Mouse (Mus musculus) gastrocnemius, adult 2 months (tissue): ENCODE measurements around the gene Dlx3. TPM values are rescaled to one million over a fixed set of nuclear protein-coding genes. Genes with fewer than 3 reads are reported as not detected.

ENCODE experiments used
- DNase-seq: peaks from one replicate; pipeline ENCODE4 v3.0.0; 2022
- H3K27ac ChIP-seq: fragments of 200-600 bp; 2 replicates; pipeline ENCODE4 v1.8.1; 2022; ENCODE audit warnings: mild to moderate bottlenecking
- H3K4me3 ChIP-seq: fragments of 200-600 bp; 2 replicates; pipeline ENCODE4 v1.8.1; 2022; ENCODE audit warnings: mild to moderate bottlenecking, moderate library complexity
- CTCF ChIP-seq: fragments of 200-600 bp; IDR thresholded peaks from 2 replicates; pipeline ENCODE4 v1.8.1; 2022; ENCODE audit warnings: antibody characterized with exemption, mild to moderate bottlenecking, moderate library complexity
- intact Hi-C: fragments of 180-260 bp; cut with DNase I; formaldehyde crosslinking; loops from one replicate; pipeline ENCODE4 v1.15.1; 2025
- total RNA-seq, 2 experiments: library from RNA; stranded (reverse); gene quantifications; 2 replicates each; pipeline ENCODE4 v1.2.3; 2021

Gene Dlx3
- total RNA-seq, 2 experiments from 2014 or later, result not detected

DNA sequence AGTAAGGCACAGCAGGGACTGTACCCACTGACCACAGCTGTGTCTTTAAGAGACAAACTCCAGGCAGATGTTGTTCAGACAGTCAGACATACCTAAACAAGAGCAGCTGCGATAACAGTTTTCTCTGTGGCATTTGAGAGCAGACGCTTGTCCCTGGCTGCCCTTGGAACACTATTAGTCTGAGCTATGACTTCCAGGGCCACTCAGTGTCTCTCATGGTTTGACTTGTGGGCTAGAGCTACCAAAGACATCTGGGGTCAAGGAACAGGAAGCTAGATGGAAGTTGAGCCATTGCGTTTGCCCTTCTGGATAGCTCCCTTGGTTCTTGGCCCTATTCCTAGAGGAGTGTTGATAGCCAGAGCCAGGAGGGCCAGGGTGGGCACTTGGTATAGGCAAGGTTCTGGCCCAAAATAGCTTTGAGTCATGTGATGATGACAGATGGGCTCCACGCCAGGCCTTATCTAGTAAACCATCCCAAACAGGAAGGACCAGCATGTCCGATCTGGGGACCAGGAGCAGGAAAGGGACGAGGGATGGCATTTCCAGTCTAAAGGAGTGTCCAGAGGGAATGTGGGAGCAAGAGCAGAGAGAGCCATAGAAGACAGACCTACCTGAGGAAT is 40.6 kb upstream of the Dlx3 start:
- intact Hi-C loops, result no loop called here
- no peak for DNase-seq
- peak overlapping the region; percentile 40; the same call in 1 of the 2 replicates for H3K27ac ChIP-seq
- TF ChIP-seq CTCF, result no peak
- no peak overlapping the region for H3K4me3 ChIP-seq

- no peak for DNase-seq
- Histone ChIP-seq H3K27ac (no peak overlapping the region), H3K4me3 (no peak overlapping the region)
- intact Hi-C loops, result no loop called here
- no peak for TF ChIP-seq CTCF
Measured at GRCm38 (mm10) chr11:95080783-95081182, 39.1 kb upstream of the Dlx3 start.

DNA sequence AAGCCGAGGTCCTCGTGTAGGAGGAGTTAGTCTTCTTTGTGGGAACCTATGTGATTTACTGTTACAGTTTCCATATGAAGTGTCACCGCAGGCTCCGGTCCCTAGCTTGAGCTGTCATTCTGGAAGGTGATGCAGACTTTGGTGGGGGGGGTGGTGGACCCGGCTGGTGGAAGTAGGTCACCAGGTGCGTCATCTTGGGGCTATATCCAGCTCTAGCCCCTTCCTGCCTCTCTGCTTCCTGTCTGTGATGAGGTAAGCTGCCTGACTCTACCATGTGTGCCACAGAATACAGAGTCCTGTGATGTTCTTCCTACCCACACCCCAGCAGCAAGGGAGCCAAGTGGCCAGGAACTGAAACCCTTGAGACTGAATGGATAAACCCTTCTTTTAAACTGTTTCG is 37.0 kb upstream of the Dlx3 start:
- intact Hi-C loops, result no loop called here
- TF ChIP-seq CTCF, result no peak
- Histone ChIP-seq H3K27ac (no peak overlapping the region), H3K4me3 (no peak overlapping the region)
- no peak for DNase-seq

DNA sequence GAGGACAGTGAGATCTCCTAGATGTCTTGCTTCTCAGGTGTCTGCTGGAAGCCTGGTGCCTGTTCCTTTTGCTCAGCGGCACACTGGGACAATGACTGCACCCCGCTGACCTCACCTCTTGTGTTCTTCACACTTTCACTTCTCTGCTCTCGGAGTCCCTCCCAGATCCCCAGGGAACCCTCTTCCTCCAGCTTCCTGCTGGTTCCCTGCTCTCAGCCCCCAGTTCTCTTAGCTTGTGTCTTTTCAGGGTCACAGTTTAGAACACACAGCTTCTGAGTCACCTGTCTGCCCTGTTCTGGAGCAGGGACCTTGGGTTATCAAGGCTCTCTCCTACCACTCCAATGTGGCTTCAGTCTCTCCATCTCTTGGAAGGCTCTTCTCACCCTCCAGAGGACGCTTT is 35.7 kb upstream of the Dlx3 start:
- Histone ChIP-seq H3K27ac (no peak overlapping the region), H3K4me3 (no peak overlapping the region)
- intact Hi-C loops, result no loop called here
- no peak for TF ChIP-seq CTCF
- DNase-seq, result no peak

- no peak for DNase-seq
- Histone ChIP-seq H3K4me3 (no peak overlapping the region), H3K27ac (no peak overlapping the region)
- intact Hi-C loops, result no loop called here
- TF ChIP-seq CTCF, result no peak
Measured at GRCm38 (mm10) chr11:95084811-95085382, 35.0 kb upstream of the Dlx3 start.

DNA sequence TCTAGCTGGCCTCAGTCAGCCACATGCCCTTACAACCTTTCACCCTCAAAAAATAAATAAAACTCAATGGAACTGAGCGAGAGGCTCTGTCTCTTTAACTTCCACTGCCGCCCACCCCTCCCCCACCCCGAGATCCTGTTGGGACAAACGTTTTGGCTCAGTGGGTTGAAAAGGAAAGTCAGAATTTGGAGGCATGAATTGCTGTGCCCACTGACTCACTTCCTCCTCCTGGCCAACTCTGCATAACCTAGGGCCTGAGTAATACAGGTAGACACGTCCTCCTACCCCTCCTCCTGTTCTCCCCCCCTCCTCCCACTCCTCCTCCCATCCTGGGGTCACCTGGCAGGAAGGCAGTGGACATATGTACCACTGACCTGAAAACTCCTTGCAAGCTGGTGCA is 34.2 kb upstream of the Dlx3 start:
- peak overlapping the region; percentile 43; the same call in 1 of the 2 replicates for H3K27ac ChIP-seq
- intact Hi-C loops, result no loop called here
- TF ChIP-seq CTCF, result no peak
- DNase-seq, result no peak
- H3K4me3 ChIP-seq, result no peak overlapping the region

- intact Hi-C loops, result no loop called here
- no peak overlapping the region for H3K4me3 ChIP-seq
- DNase-seq, result no peak
- TF ChIP-seq CTCF, result no peak
- H3K27ac ChIP-seq, result peak overlapping the region; percentile 43
Measured at GRCm38 (mm10) chr11:95086229-95086628, 33.7 kb upstream of the Dlx3 start.

DNA sequence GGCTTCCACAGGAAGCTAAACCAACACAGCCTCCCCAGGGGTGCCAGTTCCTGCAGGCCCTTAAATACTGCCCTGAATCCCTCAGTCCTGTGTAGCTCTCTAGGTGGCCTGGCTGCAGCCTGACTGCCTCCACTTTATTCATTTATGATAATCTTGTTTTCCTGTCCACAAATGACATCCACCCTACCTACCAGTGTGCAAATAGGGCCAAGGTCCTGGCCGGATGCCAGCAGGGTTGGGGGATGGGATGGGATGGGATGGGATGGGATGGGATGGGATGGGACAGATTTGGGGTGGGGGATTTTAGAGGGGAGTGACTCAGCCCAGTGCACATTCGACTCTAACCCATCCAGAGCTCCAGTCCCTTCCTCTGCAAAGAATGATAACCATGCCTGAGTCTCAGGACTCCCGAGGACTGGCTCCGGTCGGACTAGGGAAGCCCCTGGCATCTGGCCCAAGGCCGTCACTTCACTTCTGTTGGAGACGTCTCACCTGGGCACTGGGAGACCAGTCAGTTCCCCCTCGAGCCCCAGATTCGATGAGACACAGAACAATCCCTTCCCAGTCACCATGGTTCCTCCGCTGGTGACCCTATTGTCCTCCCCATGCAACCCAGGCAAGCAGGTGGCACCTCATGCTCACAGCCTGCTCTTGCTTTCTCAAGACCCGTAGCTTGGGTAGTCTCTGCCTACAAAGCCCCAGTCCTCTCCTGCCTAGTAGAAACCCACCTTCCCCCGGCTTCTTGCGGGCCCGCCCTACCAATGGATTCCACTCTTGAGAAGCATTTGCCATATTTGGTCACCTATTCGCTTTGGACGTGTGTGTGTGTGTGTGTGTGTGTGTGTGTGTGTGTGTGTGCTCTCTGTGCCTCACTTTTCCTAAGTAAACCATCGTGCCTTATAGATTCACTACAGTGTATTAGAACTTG is 32.4 kb upstream of the Dlx3 start:
- peak overlapping the region; percentile 77; the same call in 1 of the 2 replicates for H3K27ac ChIP-seq
- no peak for DNase-seq
- no peak overlapping the region for H3K4me3 ChIP-seq
- no peak for TF ChIP-seq CTCF
- intact Hi-C loops, result no loop called here

GRCm38 (mm10) chr11:95088286-95088685 is 31.6 kb upstream of the Dlx3 start:
- peak overlapping the region; percentile 77 for H3K27ac ChIP-seq
- no peak for DNase-seq
- H3K4me3 ChIP-seq, result no peak overlapping the region
- intact Hi-C loops, result no loop called here
- TF ChIP-seq CTCF, result no peak

- H3K4me3 ChIP-seq, result no peak overlapping the region
- TF ChIP-seq CTCF, result no peak
- H3K27ac ChIP-seq, result peak overlapping the region; percentile 77
- intact Hi-C loops, result no loop called here
- peak; percentile 71 for DNase-seq
Measured at GRCm38 (mm10) chr11:95088857-95089779, 30.8 kb upstream of the Dlx3 start.

GRCm38 (mm10) chr11:95093077-95093476 is 26.8 kb upstream of the Dlx3 start:
- intact Hi-C loops, result no loop called here
- DNase-seq, result no peak
- no peak overlapping the region for H3K27ac ChIP-seq
- H3K4me3 ChIP-seq, result no peak overlapping the region
- TF ChIP-seq CTCF, result no peak

DNA sequence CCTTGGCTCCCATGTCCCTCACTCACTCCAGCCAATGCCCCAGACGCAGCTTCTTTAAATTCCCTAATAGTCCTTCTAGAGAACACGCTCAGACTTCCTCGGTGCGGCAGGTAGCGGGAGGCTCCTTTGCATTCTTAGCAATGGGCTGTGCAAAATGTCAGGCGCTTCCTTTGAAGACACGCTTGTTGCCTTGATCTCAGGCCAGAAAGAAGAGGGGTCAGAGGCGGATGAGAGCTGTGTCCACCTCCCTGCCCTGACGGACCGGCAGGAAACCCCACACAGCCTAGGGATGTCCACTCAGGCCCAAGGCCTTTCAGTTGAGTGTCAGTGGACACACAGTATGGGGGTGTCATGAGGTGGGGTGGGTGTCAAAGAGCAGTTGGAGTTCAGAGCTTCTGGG is 24.3 kb upstream of the Dlx3 start:
- DNase-seq, result no peak
- Histone ChIP-seq H3K27ac (no peak overlapping the region), H3K4me3 (no peak overlapping the region)
- no peak for TF ChIP-seq CTCF
- intact Hi-C loops, result no loop called here
